Mouse (Mus musculus) WW6 (cell line): ENCODE data around the gene Slc25a35.
A peak's percentile ranks its signal among the peaks of the same experiment; 100 is the strongest.
"Not testable (repeated sequence)": the region's sequence is repeated elsewhere in the genome, so short reads cannot be mapped to it uniquely, and the experiment has no call there.

Source experiments
- DNase-seq: peaks from one replicate; pipeline ENCODE4 v3.0.0-alpha.2; 2013; ENCODE audit warnings: low read depth, low spot score

The Slc25a35 gene

DNA sequence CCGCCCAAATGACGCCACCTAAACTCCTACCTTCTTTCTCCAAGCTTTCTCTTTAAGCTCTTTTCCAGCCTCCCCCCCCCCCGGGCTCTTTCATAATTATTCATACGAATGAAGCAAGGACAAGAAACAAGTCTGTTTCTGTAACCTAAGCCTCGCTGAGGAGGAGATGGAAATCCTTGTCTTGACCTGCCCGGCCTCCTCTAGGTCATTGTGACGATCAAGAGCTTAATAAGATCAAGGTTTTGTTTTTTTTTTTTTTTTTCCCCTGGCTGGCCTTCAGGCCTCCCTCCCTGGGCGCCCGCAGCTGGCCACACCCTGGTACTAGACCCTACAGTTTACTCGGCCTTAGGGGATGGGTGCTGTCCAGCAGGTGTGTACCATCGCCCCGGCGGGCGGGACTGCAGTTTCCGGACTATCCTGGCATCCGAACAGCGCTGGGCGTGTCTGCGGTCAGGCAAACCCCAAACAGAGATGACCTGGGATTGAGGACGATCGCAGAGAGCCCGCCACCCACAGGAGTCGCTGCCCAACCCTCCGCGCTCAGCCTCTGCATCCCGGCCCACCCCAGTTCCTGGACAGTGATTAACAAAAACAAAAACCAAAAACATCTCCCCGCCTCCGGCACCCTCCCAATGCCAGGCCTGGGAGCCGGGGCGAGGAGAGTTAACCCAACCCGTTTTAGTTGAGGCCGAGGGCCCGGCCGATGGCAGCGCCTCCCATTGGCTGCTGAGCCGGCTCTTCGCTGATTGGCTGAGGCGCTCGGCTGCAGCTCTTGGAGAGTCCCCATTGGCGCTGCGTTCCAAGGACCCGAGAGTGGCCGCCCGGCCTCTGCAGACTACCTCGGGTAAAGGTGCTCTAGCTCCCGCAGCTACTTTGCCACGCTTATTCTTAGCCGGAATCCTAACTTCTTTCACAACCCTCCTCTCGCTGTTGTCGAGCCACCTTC lies at the start of gene Slc25a35:
Gene Slc25a35, plus strand, starts transcription at position 795 of the 946 bp plus-strand sequence.
- peak; percentile 85 for DNase-seq

DNA sequence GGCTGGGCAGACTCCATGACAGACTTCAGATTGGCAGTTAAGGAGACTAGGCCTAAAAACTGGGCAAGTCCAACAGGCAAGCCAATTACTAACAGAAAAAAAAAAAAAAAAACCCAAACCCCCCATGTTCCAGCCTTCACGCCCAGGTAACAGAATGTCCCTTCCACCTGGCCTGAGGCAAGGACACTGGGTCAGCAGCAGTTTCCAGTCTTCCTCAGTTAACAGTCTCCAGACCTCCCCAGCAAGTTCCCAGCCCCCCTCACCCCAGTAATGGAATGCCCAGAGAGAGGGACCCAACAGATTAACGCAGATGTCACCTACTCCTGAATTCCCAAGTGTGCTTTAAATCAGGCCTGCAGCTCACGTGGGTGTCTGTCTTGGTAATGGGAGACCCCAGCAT lies 44.7 kb upstream of the Slc25a35 start:
- no peak for DNase-seq

DNA sequence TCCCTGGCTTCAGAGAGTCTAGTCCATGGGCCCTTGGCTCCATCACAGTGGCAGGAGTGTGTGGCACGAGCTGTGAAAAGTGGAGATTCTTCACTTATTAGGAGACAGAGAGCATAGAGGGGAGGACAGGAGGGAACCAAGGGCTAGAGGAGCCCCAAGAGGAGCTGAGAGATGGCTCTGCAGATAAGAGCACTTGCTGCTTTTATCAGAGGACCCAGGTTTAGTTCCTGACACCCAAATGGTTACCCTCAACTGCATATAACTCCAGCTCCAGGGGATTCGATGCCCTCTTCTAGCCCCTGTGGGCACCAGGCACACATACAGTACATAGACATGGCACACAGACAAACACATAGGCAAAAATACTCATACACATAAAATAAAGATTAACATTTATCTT lies 43.2 kb upstream of the Slc25a35 start:
- DNase-seq, result no peak

GRCm38 (mm10) chr11:68926981-68927380 lies 41.0 kb upstream of the Slc25a35 start, which contains the start of gene Odf4:
TSS of gene Odf4 (minus strand) at chr11:68927081.
- DNase-seq, result no peak

DNA sequence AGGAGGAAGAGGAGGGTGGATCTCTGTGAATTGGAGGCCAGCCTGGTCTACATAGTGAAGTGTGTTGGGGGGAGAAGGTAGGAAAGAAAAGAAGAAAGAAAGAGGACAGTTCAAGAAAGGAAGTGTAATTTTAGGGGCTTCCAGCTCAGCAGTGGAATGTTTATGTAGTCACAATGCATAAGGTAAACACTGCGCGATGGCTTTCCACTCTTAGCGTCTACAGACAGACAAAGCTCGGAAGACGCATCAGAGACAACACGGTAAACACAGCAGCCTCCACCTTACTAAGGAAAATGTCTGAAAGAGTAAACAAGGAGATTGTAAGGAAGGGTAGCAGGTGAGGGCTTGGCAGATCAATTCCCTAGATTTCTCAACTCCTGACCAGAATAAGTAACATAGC lies 38.0 kb upstream of the Slc25a35 start:
- DNase-seq, result no peak

GRCm38 (mm10) chr11:68933885-68934507 lies 33.9 kb upstream of the Slc25a35 start:
- DNase-seq, result no peak

DNA sequence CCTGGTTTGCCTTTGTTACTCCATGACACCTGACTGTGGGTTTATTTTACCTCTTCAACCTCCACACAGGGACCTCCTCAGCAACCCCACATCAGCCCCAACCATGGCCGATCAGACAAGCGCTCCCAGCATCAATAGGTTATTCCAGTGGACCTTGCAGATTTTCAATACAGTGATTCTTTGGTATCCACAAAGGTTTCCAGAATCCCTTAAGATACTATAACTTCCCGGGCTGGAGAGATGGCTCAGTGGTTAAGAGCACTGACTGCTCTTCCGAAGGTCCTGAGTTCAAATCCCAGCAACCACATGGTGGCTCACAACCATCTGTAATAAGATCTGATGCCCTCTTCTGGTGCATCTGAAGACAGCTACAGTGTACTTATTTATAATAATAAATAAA lies 31.0 kb upstream of the Slc25a35 start:
- DNase-seq, result not testable (repeated sequence)

DNA sequence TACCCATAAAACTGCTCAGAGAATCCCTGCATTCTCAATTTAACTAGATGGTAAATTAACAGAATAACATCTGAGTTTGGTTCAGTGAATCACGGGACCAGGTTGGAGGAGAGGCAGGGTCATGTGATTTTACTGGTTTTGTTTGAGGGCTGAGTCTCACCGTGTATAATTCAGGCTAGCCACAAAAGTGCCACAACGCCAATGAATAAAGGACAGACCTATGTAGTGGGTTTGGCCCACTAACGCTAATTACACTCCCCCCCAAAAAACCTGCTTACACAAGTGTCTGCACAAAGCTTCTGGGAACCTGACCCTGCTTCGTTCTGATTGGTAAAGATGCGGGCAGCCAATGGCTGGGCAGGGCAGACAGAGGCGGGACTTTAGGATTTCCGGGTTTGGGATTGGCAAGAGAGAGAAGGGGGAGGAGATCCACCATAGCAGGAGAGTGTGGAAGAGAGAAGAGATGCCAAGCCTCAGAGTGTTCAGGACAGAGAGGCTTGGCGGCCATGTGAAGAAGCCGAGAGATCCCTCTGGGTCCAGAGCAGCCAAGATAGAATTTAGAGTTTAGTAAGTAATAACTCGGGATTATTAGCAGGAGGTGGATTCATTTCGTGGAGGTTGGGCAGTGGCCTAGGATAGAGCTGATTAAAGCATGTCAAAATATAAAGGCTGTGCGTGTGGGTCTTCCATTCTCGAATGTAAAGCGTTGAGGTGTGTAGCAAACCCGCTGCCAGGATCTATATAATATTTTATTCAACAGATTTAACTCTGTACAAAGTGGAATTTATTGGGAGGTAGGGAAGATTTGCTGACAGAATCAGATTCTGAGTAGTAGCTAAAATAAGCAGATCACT lies 28.3 kb upstream of the Slc25a35 start:
- DNase-seq, result peak; percentile 76

DNA sequence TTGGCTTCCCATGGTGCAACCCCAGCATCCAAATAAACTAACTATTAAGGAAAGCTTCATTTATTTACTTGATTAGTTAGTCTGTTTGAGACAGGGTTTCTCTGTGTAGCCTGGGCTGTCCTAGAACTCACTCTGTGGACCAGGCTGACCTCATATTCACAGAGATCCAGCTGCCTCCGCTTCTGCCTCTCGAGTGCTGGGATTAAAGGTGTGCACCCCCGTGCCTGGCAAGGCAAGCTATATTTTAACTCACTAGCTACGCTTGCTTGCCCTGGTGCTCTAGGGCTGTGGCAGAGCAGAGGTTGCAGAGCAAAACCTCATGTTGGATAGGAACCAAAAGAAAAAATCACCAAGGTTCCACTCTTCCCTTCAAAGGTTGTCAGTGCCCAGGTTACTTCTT lies 27.4 kb upstream of the Slc25a35 start:
- DNase-seq, result no peak

GRCm38 (mm10) chr11:68942731-68943130 lies 25.2 kb upstream of the Slc25a35 start:
- no peak for DNase-seq

- no peak for DNase-seq
Observed at GRCm38 (mm10) chr11:68945245-68945644, 22.7 kb upstream of the Slc25a35 start.

- no peak for DNase-seq
Observed at GRCm38 (mm10) chr11:68946001-68946400, 21.9 kb upstream of the Slc25a35 start.

DNA sequence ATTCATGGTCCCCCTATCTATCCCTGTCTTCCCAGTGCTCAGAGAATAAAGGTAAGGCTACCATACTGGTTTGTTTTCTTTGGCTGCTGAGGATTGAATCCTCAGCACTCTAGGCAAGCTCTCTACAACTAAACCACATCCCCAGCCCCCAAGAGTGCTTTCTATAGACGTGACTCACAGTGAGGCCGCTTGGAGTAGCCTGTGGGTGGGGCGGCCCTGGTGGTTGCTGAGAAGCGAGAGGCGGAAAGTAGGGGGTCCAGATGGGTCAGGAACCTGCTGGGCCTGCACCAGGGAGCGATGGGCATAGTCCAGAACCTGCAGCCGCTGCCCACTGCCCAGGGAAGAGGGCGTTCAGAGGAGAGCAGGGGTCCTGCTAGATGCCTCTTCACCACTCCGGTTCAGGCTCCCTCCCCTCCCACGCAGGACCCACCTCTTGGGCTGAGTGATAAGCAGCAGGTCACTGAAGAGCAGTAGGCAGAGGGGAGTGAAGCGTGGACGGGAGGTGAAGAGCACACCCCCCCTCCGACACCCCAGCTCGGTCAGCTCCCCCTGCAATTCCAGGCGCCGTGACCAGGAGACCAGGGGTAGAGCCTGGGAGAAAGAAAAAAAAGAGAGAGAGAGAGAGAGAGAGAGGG lies 21.0 kb upstream of the Slc25a35 start:
- no peak for DNase-seq

- DNase-seq, result no peak
Observed at GRCm38 (mm10) chr11:68947542-68947993, 20.4 kb upstream of the Slc25a35 start.

DNA sequence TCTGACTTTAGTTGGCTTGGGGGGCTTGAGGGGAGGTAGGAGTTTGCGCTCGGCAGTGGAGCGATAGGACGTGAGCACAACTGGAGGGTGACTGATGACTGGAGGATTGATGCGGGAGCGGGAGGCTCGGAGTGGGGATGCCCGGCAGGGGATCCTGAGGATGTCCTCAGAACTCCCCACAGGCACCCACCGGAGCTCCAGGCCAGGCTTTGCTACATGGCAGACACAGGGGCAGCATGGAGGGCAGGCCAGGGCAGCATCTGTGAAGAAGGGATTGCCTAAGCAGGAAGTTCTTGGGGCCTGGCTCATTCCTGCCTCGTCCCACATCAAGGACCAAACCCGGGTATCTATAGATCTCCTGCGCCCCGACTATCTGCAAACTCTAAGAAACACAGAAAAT lies 14.0 kb upstream of the Slc25a35 start:
- DNase-seq, result no peak

DNA sequence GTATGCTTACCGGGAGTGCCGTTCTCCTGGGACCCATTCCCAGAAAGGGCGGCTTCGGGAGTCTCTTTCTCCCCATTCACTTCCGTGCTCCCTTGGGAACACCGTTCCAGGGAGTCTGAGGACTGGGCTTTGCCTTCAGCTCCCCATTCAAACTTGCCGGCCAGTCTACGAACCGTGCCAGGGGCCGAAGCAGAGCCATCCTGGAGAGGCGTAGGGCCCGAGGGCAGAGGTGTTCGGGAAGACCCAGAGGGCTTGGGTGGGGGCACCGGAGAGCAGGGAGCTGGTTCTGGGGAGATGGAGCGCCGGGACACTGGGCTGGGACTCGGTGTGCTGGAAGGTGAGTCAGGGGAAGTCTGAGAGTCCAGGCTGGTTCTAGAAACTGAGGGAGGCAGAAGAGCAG lies 13.5 kb upstream of the Slc25a35 start:
- DNase-seq, result no peak

DNA sequence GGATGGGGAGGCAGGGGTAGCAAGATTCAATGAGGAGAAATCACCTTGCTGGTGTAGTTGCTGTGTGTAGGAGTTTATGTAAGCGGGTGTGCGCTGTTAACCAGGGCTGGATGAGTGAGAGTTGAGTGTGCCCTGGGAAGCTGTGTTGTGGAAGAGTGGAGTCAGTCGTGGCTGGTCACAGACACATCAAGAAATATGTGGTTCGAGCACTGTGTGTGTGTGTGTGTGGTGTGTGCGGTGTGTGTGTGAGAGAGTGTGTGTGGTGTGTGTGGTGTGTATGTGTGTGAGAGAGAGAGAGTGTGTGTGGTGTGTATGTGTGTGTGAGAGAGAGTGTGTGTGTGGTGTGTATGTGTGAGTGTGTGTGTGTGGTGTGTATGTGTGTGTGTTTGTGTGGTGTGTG lies 12.5 kb upstream of the Slc25a35 start:
- DNase-seq, result no peak

GRCm38 (mm10) chr11:68956107-68956506 lies 11.8 kb upstream of the Slc25a35 start:
- no peak for DNase-seq

DNA sequence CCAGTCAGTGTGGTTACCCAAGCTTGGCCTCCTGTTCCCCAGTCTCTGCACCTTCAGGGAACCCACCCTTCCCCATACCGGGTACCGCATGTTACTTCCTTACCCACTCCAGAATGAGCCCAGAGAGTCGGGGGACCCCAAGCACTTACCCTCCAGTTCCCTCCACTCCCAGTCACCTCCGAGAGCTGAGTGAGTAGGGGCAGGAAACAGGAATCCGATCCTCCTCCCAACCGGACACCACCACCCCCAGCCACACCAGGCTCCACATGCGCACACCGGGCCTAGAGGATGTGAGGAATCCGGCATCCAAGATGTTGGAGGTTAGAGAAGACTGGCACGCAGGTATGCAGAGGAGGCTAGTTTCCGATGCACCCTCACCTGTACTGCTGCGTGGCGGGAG lies 11.2 kb upstream of the Slc25a35 start:
- DNase-seq, result no peak

GRCm38 (mm10) chr11:68957308-68957707 lies 10.6 kb upstream of the Slc25a35 start, which contains the start of gene Arhgef15:
TSS of gene Arhgef15 (minus strand) at chr11:68957480.
- DNase-seq, result no peak

DNA sequence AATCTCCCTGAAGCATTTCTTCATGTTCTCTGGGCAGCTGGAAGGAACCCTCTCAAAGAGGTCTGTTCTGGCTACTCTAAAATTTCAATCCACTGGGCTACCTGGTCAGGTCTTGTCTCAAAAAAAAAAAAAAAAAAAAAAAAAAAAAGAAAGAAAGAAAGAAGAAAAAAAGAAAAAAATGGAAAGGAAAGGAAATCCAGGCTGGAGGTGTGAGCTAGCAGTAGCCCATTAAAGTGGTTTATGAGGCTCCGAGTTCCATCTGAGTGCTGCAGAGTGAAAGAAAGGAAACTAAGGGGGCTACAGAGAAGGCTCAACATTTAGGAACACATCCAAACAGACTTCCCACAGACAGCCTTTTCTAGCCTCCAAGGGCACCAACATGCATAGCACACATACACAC lies 10.0 kb upstream of the Slc25a35 start:
- DNase-seq, result no peak
